Mouse (Mus musculus) ES-E14 (cell line): ENCODE results near the gene Fmo2. TPM values are rescaled to one million over a fixed set of nuclear protein-coding genes. Genes with fewer than 3 reads are reported as not detected.

ENCODE experiments used
- DNase-seq: peaks from one replicate; pipeline ENCODE4 v3.0.0-alpha.2; 2013; ENCODE audit warnings: low read depth, low spot score
- H3K27ac ChIP-seq: 2 replicates; pipeline ENCODE4 v1.5.1; 2012; ENCODE audit warnings: low read depth, mild to moderate bottlenecking, low read length, moderate library complexity, mixed read lengths; ENCODE audit not compliant: poor library complexity, insufficient read depth, severe bottlenecking
- H3K36me3 ChIP-seq: 2 replicates; pipeline ENCODE4 v1.6.1; 2012; ENCODE audit warnings: mild to moderate bottlenecking, low read length, moderate library complexity, mixed read lengths; ENCODE audit not compliant: control insufficient read depth, poor library complexity, insufficient read depth, severe bottlenecking
- H3K4me1 ChIP-seq, 2 experiments: fragments of 150-350 bp in 1 of 2; sonication (generic) in 1 of 2; 2 replicates each; pipeline ENCODE4 v1.6.1; 2012; ENCODE audit warnings: low read length in 2 of 2, mild to moderate bottlenecking in 1 of 2, mixed read lengths in 1 of 2; ENCODE audit not compliant: control insufficient read depth in 2 of 2, insufficient read depth in 2 of 2, poor library complexity in 1 of 2
- H3K4me3 ChIP-seq, 2 experiments: fragments of 150-350 bp in 1 of 2; sonication (generic) in 1 of 2; 2 replicates each; pipeline ENCODE4 v1.5.1; 2012; ENCODE audit warnings: low read length in 2 of 2, low read depth in 1 of 2, mild to moderate bottlenecking in 1 of 2, mixed read lengths in 1 of 2; ENCODE audit not compliant: insufficient read depth in 1 of 2, poor library complexity in 1 of 2, severe bottlenecking in 1 of 2
- H3K9ac ChIP-seq: 2 replicates; pipeline ENCODE4 v1.6.1; 2012; ENCODE audit warnings: low read depth, mild to moderate bottlenecking, low read length, mixed read lengths; ENCODE audit not compliant: poor library complexity, insufficient read depth, severe bottlenecking
- H3K9me3 ChIP-seq: fragments of 150-350 bp; sonication (generic); 2 replicates; pipeline ENCODE4 v1.6.1; 2012; ENCODE audit warnings: low read depth, mild to moderate bottlenecking, low read length; ENCODE audit not compliant: control insufficient read depth, insufficient read depth
- CHD2 ChIP-seq: IDR thresholded peaks from 2 replicates; pipeline ENCODE4 v1.6.1; 2014; ENCODE audit warnings: mild to moderate bottlenecking, low read depth, low read length, inconsistent platforms
- HCFC1 ChIP-seq: IDR thresholded peaks from 2 replicates; pipeline ENCODE4 v1.6.1; 2012; ENCODE audit warnings: low read length, inconsistent platforms, borderline replicate concordance; ENCODE audit not compliant: insufficient read depth
- MAFK ChIP-seq: IDR thresholded peaks from 2 replicates; pipeline ENCODE4 v1.6.1; 2014; ENCODE audit warnings: mild to moderate bottlenecking, low read depth, low read length, inconsistent platforms; ENCODE audit not compliant: insufficient read depth
- ZC3H11A ChIP-seq: IDR thresholded peaks from 2 replicates; pipeline ENCODE4 v1.6.1; 2012; ENCODE audit warnings: low read depth, mild to moderate bottlenecking, inconsistent platforms, low read length, borderline replicate concordance
- ZNF384 ChIP-seq: IDR thresholded peaks from 2 replicates; pipeline ENCODE4 v1.6.1; 2012; ENCODE audit warnings: low read depth, low read length, inconsistent platforms
- in situ Hi-C, 2 experiments: fragments of 600-800 bp; cut with MboI; formaldehyde crosslinking; loops; one replicate each; pipeline ENCODE4 v1.15.1; 2025; ENCODE audit warnings: low sequenced_read_pairs in 2 of 2, inconsistent platforms in 1 of 2; ENCODE audit not compliant: unreplicated experiment in 2 of 2
- total RNA-seq: library from RNA; depleted of rRNA; stranded (reverse); fragments of 300-350 nt; gene quantifications from 2 replicates; pipeline ENCODE4 v1.2.3, GENCODE M21; 2012

The Fmo2 gene
- total RNA-seq, 1 experiment: not detected

GRCm38 (mm10) chr1:162895900-162896299 is 2.6 kb downstream of the Fmo2 start:
- in situ Hi-C loops: loop anchor here in 1 of 2 experiments (25.0 kb wide), 1 partner anchor 166 kb away; no protein-coding TSS in a partner anchor
- Histone ChIP-seq H3K27ac (no peak overlapping the region), H3K9ac (no peak overlapping the region), H3K36me3 (no peaks in the 10 kb centered on the region), H3K4me1 (no peaks in the 10 kb centered on the region), H3K4me3 (no peak overlapping the region), H3K9me3 (no peaks in the 10 kb centered on the region)
- peak; percentile 33 for DNase-seq
- TF ChIP-seq HCFC1: no peak
- TF ChIP-seq ZC3H11A: peak; percentile 58; the same call in 1 of the 2 replicates

DNA sequence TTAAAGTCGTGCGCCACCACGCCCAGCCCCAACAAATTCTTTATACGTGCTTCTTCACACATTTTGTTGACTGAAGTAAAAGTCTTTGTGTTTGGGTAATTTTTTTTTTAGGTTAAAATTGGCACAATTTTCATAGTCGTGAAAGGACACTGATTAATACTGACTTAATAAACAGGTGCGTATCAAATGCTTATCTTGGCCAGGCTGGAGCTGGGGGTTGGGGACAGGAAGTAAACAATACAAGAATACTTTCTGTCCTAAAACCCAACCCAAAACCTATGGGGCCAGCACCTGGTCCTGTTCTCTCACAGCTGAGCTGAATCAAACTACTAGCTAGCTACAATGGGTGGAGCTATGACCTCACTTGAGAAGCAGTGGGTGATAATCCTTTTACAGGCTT is 5.5 kb downstream of the Fmo2 start:
- no peaks in the 10 kb centered on the region for H3K4me1 ChIP-seq
- H3K36me3 ChIP-seq: no peaks in the 10 kb centered on the region
- DNase-seq: no peak
- no peak overlapping the region for H3K9ac ChIP-seq
- in situ Hi-C loops: loop anchor here (5.0 to 25.0 kb wide), 2 partner anchors 169 to 179 kb away; no protein-coding TSS in a partner anchor
- no peaks in the 10 kb centered on the region for H3K9me3 ChIP-seq
- no peak overlapping the region for H3K4me3 ChIP-seq
- no peak overlapping the region for H3K27ac ChIP-seq
- TF ChIP-seq MAFK (no peak), ZC3H11A (no peak), HCFC1 (no peak), ZNF384 (no peak), CHD2 (no peak)

- Histone ChIP-seq H3K4me3 (no peak overlapping the region), H3K9ac (no peak overlapping the region), H3K27ac (no peak overlapping the region), H3K4me1 (no peaks in the 10 kb centered on the region), H3K36me3 (no peaks in the 10 kb centered on the region), H3K9me3 (no peaks in the 10 kb centered on the region)
- no peak for DNase-seq
- in situ Hi-C loops: loop anchor here (5.0 to 25.0 kb wide), 2 partner anchors 170 to 180 kb away; no protein-coding TSS in a partner anchor
- TF ChIP-seq ZNF384 (no peak), ZC3H11A (no peak), HCFC1 (no peak), CHD2 (no peak), MAFK (no peak)
These were observed 6.5 kb downstream of the Fmo2 start for GRCm38 (mm10) chr1:162891980-162892451.

DNA sequence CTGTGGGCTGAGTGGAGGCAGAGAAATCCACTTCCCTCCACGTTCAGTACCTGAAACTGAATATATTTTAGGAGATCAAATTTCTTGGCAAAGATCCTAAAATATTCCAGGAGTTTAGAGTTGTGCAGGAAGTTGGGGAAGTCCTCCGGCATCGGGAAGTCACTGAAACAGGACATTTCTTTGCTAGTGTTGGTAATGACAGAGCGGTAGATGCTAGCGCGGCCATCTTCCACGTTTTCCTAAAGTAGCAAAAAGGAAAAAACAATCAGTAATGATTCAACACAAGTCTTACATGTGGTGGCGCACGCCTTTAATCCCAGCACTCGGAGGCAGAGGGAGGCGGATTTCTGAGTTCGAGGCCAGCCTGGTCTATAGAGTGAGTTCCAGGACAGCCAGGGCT is 9.9 kb downstream of the Fmo2 start:
- Histone ChIP-seq H3K27ac (no peak overlapping the region), H3K9ac (no peak overlapping the region), H3K4me3 (no peak overlapping the region), H3K9me3 (no peaks in the 10 kb centered on the region), H3K36me3 (no peaks in the 10 kb centered on the region), H3K4me1 (no peaks in the 10 kb centered on the region)
- TF ChIP-seq ZC3H11A (no peak), MAFK (no peak), ZNF384 (no peak), HCFC1 (no peak), CHD2 (no peak)
- in situ Hi-C loops: loop anchor here in 1 of 2 experiments (25.0 kb wide), 1 partner anchor 174 kb away; no protein-coding TSS in a partner anchor
- no peak for DNase-seq
